Mouse (Mus musculus) neural tube, embryonic 12.5 days (tissue): Measurements from ENCODE around the gene Adcy5. TPM values are rescaled to one million over a fixed set of nuclear protein-coding genes. Genes with fewer than 3 reads are reported as not detected.

ENCODE experiments used
- ATAC-seq: fragments of 200-750 bp; cut with Nextera tagmentation; 2 replicates; pipeline ENCODE4 v1.8.0; 2017; ENCODE audit warnings: low read depth, mild to moderate bottlenecking, moderate TSS enrichment, moderate library complexity; ENCODE audit not compliant: low FRiP score
- H3K27ac ChIP-seq: fragments of 300-500 bp; sonication (generic); 2 replicates; pipeline ENCODE4 v1.5.1; 2016
- H3K27me3 ChIP-seq: fragments of 300-500 bp; sonication (generic); replicated peaks from 2 replicates; pipeline ENCODE4 v1.6.1; 2016; ENCODE audit warnings: mild to moderate bottlenecking
- H3K36me3 ChIP-seq: fragments of 300-500 bp; sonication (generic); 2 replicates; pipeline ENCODE4 v1.6.1; 2016; ENCODE audit warnings: mild to moderate bottlenecking
- H3K4me1 ChIP-seq: fragments of 300-500 bp; sonication (generic); 2 replicates; pipeline ENCODE4 v1.6.1; 2016
- H3K4me2 ChIP-seq: fragments of 300-500 bp; sonication (generic); replicated peaks from 2 replicates; pipeline ENCODE4 v1.6.1; 2016; ENCODE audit warnings: mild to moderate bottlenecking
- H3K4me3 ChIP-seq: fragments of 300-500 bp; sonication (generic); 2 replicates; pipeline ENCODE4 v1.5.1; 2016
- H3K9ac ChIP-seq: fragments of 300-500 bp; sonication (generic); 2 replicates; pipeline ENCODE4 v1.6.1; 2016; ENCODE audit warnings: mild to moderate bottlenecking
- H3K9me3 ChIP-seq: fragments of 300-500 bp; sonication (generic); 2 replicates; pipeline ENCODE4 v1.6.1; 2016; ENCODE audit warnings: mild to moderate bottlenecking
- WGBS: fragments of 180-500 bp; shearing (Covaris S2); methylation state at CpG from one replicate; pipeline ENCODE4 v1.1.7; 2016; 5-methylcytosine and 5-hydroxymethylcytosine counted together
- polyA plus RNA-seq: library from polyadenylated mRNA; unstranded; fragments of >200 nt; fragmentation: Nextera tagmentation; extraction: Ambion mirVana; gene quantifications from 2 replicates; pipeline ENCODE4 v1.2.1, GENCODE M21; 2016

The Adcy5 gene
- polyA plus RNA-seq, 1 experiment from 2014 or later, result 3.8 TPM

DNA sequence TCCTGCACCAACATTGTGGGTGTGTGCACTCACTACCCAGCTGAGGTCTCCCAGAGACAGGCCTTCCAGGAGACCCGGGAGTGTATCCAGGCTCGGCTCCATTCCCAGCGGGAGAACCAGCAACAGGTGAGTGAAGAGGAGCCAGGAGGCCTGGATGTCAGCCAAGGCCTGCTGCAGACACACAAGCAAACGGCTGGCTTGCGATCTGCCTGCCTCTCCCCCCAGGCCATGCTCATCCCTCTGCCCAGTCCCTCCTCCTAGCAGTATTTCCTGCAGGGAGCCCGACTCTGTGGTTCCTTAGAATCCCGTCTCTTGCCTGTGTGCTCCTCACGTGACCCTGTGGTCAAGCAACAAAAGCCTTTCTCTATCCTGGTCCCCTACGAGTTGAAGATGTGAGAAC is 94.1 kb downstream of the Adcy5 start:
- Histone ChIP-seq H3K27me3 (no peaks in the 10 kb centered on the region), H3K27ac (no peak overlapping the region)
- 43% methylated on average over 9 of the region's 9 CpGs for WGBS

GRCm38 (mm10) chr16:35249763-35250162 is 95.1 kb downstream of the Adcy5 start:
- no peak for ATAC-seq
- Histone ChIP-seq H3K9ac (no peak overlapping the region), H3K27ac (no peak overlapping the region), H3K9me3 (no peaks in the 10 kb centered on the region), H3K4me1 (peaks cover 8% of the 10 kb centered on the region; the same call in 1 of the 2 replicates), H3K4me2 (no peak overlapping the region), H3K36me3 (no peaks in the 10 kb centered on the region), H3K27me3 (no peaks in the 10 kb centered on the region), H3K4me3 (no peak overlapping the region)
- 92% methylated on average over 6 of the region's 6 CpGs for whole genome bisulfite sequencing

More for the DNA sequence above, 94.1 kb downstream of the Adcy5 start:
- Histone ChIP-seq H3K9me3 (no peaks in the 10 kb centered on the region), H3K9ac (no peak overlapping the region), H3K4me3 (no peak overlapping the region), H3K4me2 (no peak overlapping the region), H3K36me3 (no peaks in the 10 kb centered on the region), H3K4me1 (peaks cover 8% of the 10 kb centered on the region; the same call in 1 of the 2 replicates)
- no peak for ATAC-seq

- 91% methylated on average over 6 of the region's 6 CpGs for WGBS
- H3K27me3 ChIP-seq, result no peaks in the 10 kb centered on the region
- no peak overlapping the region for H3K27ac ChIP-seq
- peaks cover 14% of the 10 kb centered on the region; the same call in 1 of the 2 replicates for H3K4me1 ChIP-seq
- H3K36me3 ChIP-seq, result no peaks in the 10 kb centered on the region
- no peak overlapping the region for H3K9ac ChIP-seq
- no peaks in the 10 kb centered on the region for H3K9me3 ChIP-seq
- ATAC-seq, result no peak
- H3K4me2 ChIP-seq, result no peak overlapping the region
- no peak overlapping the region for H3K4me3 ChIP-seq
Measured at GRCm38 (mm10) chr16:35251690-35252089, 97.0 kb downstream of the Adcy5 start.

GRCm38 (mm10) chr16:35252967-35253366 is 98.3 kb downstream of the Adcy5 start:
- no peak overlapping the region for H3K4me3 ChIP-seq
- no peaks in the 10 kb centered on the region for H3K9me3 ChIP-seq
- peaks cover 14% of the 10 kb centered on the region; the same call in 1 of the 2 replicates for H3K4me1 ChIP-seq
- no peaks in the 10 kb centered on the region for H3K36me3 ChIP-seq
- H3K4me2 ChIP-seq, result no peak overlapping the region
- WGBS, result 48% methylated on average over 6 of the region's 6 CpGs
- ATAC-seq, result no peak
- no peaks in the 10 kb centered on the region for H3K27me3 ChIP-seq
- no peak overlapping the region for H3K27ac ChIP-seq
- H3K9ac ChIP-seq, result no peak overlapping the region

DNA sequence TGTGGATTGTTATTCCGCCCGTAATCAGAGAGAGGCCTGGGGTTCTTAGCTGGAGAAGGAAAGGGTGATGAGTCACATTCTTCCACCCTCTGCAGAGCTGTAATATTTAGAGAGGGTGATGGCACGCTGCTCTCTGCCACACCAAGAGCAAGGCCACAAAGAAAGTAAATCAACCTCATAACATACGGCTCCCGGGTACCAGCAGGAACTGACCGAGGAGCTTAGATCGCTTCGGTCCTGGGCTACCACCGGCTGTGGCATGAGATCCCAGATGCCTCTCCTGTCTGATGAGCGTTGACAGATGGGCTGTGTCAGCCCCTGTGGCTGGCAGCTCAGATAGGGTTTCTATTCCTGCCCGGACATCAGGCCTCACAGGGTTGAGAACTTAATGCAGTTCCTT is 101.3 kb downstream of the Adcy5 start:
- Histone ChIP-seq H3K4me1 (peaks cover 10% of the 10 kb centered on the region; the same call in 1 of the 2 replicates), H3K36me3 (no peaks in the 10 kb centered on the region), H3K4me2 (no peak overlapping the region), H3K4me3 (no peak overlapping the region), H3K9me3 (no peaks in the 10 kb centered on the region), H3K9ac (no peak overlapping the region), H3K27me3 (no peaks in the 10 kb centered on the region), H3K27ac (no peak overlapping the region)
- ATAC-seq, result no peak
- WGBS, result 63% methylated on average over 11 of the region's 11 CpGs

- Histone ChIP-seq H3K27me3 (0 out of 2 replicates have a peak, but pooled peaks cover 4% of the 10 kb centered on the region), H3K4me1 (peaks cover 4% of the 10 kb centered on the region; the same call in 1 of the 2 replicates), H3K36me3 (no peaks in the 10 kb centered on the region), H3K9ac (no peak overlapping the region), H3K9me3 (no peaks in the 10 kb centered on the region), H3K27ac (no peak overlapping the region), H3K4me3 (no peak overlapping the region), H3K4me2 (no peak overlapping the region)
- 42% methylated on average over 10 of the region's 10 CpGs for WGBS
- peak; percentile 62 for ATAC-seq
Measured at GRCm38 (mm10) chr16:35270353-35270934, 115.8 kb downstream of the Adcy5 start.

DNA sequence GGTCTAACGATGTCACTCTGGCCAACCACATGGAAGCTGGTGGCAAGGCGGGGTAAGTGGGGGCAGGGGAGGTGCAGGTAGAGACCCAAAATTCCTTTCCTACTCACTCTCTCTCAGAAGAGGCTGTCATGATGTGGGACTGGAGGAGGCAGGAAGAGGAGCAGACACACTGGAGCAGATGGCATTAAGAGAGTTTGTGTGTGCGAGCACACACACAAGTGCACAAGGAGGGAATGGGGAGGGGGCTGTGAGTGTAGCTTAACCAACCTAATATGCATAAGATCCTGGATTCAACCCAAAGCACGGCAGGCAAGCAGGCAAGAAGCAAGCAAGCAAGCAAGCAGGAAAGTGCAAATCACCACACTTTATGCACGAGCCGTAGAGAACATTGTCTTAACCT is 116.3 kb downstream of the Adcy5 start:
- no peak for ATAC-seq
- 82% methylated on average over 6 of the region's 6 CpGs for WGBS

DNA sequence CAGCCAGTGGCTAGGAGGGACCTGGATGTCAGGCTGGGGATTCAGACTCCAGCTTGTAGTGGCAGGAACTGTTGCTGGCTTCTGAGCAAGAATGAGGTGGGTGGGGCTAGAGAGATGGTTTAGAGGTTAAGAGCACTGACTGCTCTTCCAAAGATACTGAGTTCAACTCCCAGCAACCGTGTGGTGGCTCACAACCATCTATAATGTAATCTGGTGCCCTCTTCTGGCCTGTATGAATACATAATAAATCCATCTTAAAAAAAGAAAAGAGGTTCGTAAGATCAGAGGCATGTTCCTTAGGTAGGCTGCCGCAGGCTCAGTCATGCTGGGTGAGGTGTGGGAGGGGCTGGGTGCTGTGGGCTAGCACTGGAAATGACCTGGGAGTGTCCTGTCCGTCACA is 116.9 kb downstream of the Adcy5 start:
- ATAC-seq, result no peak
- no peak overlapping the region for H3K27ac ChIP-seq
- H3K9me3 ChIP-seq, result no peaks in the 10 kb centered on the region
- WGBS, result 56% methylated on average over 4 of the region's 4 CpGs
- H3K27me3 ChIP-seq, result 0 out of 2 replicates have a peak, but pooled peaks cover 4% of the 10 kb centered on the region
- no peak overlapping the region for H3K4me3 ChIP-seq
- H3K4me2 ChIP-seq, result no peak overlapping the region
- H3K36me3 ChIP-seq, result no peaks in the 10 kb centered on the region
- peaks cover 10% of the 10 kb centered on the region; the same call in 1 of the 2 replicates for H3K4me1 ChIP-seq
- H3K9ac ChIP-seq, result no peak overlapping the region

More for the DNA sequence above, 116.3 kb downstream of the Adcy5 start:
- Histone ChIP-seq H3K4me1 (peaks cover 8% of the 10 kb centered on the region; the same call in 1 of the 2 replicates), H3K9me3 (no peaks in the 10 kb centered on the region), H3K4me2 (no peak overlapping the region), H3K4me3 (no peak overlapping the region), H3K27ac (no peak overlapping the region), H3K36me3 (no peaks in the 10 kb centered on the region), H3K9ac (no peak overlapping the region), H3K27me3 (0 out of 2 replicates have a peak, but pooled peaks cover 4% of the 10 kb centered on the region)

GRCm38 (mm10) chr16:35272417-35272816 is 117.7 kb downstream of the Adcy5 start:
- Histone ChIP-seq H3K9me3 (no peaks in the 10 kb centered on the region), H3K4me3 (no peak overlapping the region), H3K4me2 (no peak overlapping the region), H3K9ac (no peak overlapping the region), H3K27ac (no peak overlapping the region), H3K36me3 (no peaks in the 10 kb centered on the region), H3K27me3 (0 out of 2 replicates have a peak, but pooled peaks cover 4% of the 10 kb centered on the region), H3K4me1 (peaks cover 10% of the 10 kb centered on the region; the same call in 1 of the 2 replicates)
- 62% methylated on average over 4 of the region's 4 CpGs for WGBS
- no peak for ATAC-seq

DNA sequence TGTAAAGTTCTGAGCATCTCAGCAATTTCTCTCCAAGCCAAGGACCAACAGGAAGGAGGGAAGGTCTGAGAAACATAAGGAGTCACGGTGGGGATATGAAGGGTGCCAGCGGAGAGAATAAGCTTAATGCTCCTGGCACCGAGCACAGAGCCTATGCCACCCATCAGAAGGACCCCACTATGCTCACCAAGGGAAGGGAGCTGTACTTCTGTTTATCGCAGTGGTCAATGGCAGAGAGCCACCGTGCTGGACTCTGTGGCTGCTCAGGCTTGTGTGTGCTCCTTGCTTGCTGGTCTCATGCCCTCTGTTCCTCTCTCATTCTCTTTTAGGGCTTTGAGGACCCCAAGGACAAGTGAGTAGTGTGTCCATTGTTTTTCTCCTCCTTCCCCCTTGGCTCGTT is 123.5 kb downstream of the Adcy5 start:
- Histone ChIP-seq H3K9me3 (no peaks in the 10 kb centered on the region), H3K27ac (no peak overlapping the region), H3K4me1 (0 out of 2 replicates have a peak, but pooled peaks cover 9% of the 10 kb centered on the region), H3K4me3 (no peak overlapping the region), H3K36me3 (no peaks in the 10 kb centered on the region), H3K4me2 (no peak overlapping the region), H3K27me3 (0 out of 2 replicates have a peak, but pooled peaks cover 4% of the 10 kb centered on the region), H3K9ac (no peak overlapping the region)
- no peak for ATAC-seq
- 81% methylated on average over 6 of the region's 6 CpGs for WGBS

DNA sequence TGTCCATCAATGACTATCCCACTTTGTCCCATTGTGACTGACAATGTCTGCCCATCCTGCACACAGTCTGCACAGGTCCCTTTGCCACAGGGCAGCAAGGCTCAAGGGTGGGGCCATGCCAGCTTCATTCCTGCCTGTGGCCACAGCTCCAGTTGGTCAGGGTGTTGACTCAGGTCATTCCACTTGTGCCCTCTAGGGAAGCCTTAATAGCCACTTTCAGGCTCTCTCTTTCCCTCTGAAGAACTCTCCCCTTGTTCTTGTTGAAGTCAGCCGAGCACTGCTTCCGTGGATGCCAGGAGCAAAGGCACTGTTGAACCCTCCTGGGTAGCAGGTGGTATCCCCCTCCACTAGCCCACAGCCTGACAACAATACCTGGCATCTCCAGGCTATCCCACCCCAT is 127.8 kb downstream of the Adcy5 start:
- H3K36me3 ChIP-seq, result peaks cover 12% of the 10 kb centered on the region
- no peak overlapping the region for H3K4me3 ChIP-seq
- H3K9ac ChIP-seq, result no peak overlapping the region
- H3K27me3 ChIP-seq, result no peaks in the 10 kb centered on the region
- 0 out of 2 replicates have a peak, but pooled peaks cover 3% of the 10 kb centered on the region for H3K4me1 ChIP-seq
- no peak overlapping the region for H3K4me2 ChIP-seq
- no peak for ATAC-seq
- H3K27ac ChIP-seq, result no peak overlapping the region
- 75% methylated on average over 2 of the region's 2 CpGs for WGBS
- no peaks in the 10 kb centered on the region for H3K9me3 ChIP-seq

- Histone ChIP-seq H3K9me3 (no peaks in the 10 kb centered on the region), H3K9ac (no peak overlapping the region), H3K4me2 (no peak overlapping the region), H3K27me3 (no peaks in the 10 kb centered on the region), H3K4me1 (no peaks in the 10 kb centered on the region), H3K36me3 (peaks cover 15% of the 10 kb centered on the region), H3K27ac (no peak overlapping the region), H3K4me3 (no peak overlapping the region)
- 83% methylated on average over 9 of the region's 9 CpGs for WGBS
- ATAC-seq, result no peak
Measured at GRCm38 (mm10) chr16:35285821-35286220, 131.1 kb downstream of the Adcy5 start.

GRCm38 (mm10) chr16:35287244-35287643 is 132.6 kb downstream of the Adcy5 start:
- Histone ChIP-seq H3K27ac (no peak overlapping the region), H3K4me3 (no peak overlapping the region), H3K4me1 (no peaks in the 10 kb centered on the region), H3K9ac (no peak overlapping the region), H3K9me3 (no peaks in the 10 kb centered on the region), H3K36me3 (peaks cover 15% of the 10 kb centered on the region), H3K4me2 (no peak overlapping the region), H3K27me3 (no peaks in the 10 kb centered on the region)
- no peak for ATAC-seq
- 90% methylated on average over 5 of the region's 5 CpGs for WGBS
